Mouse (Mus musculus): ENCODE data around the gene Hist2h3c2. TPM values are rescaled to one million over a fixed set of nuclear protein-coding genes. Genes with fewer than 3 reads are reported as not detected.
"Not testable (repeated sequence)": the region's sequence is repeated elsewhere in the genome, so short reads cannot be mapped to it uniquely, and the experiment has no call there.

Hist2h3c2 gene
- polyA plus RNA-seq, 1 experiment from 2014 or later, result 8.2 TPM

GRCm38 (mm10) chr3:96199731-96200130 is 39.2 kb downstream of the Hist2h3c2 start:
- ATAC-seq (ENCODE audit: insufficient number of reproducible peaks, insufficient read depth, low FRiP score, low TSS enrichment), result no peak

GRCm38 (mm10) chr3:96198601-96199251 is 40.2 kb downstream of the Hist2h3c2 start:
- not testable (repeated sequence) for H3K4me3 ChIP-seq; H3K27ac ChIP-seq; H3K36me3 ChIP-seq; H3K9me3 ChIP-seq; H3K9ac ChIP-seq; ATAC-seq (ENCODE audit: insufficient number of reproducible peaks, insufficient read depth, low FRiP score, low TSS enrichment); H3K27me3 ChIP-seq
- peaks cover 14% of the 10 kb centered on the region; the same call in 1 of the 2 replicates for H3K4me1 ChIP-seq
- 28% methylated on average over 8 of the region's 8 CpGs for WGBS
- H3K4me2 ChIP-seq (replicated peaks), result peak overlapping the region; percentile 89

More at GRCm38 (mm10) chr3:96199731-96200130, 39.2 kb downstream of the Hist2h3c2 start:
- H3K4me2 ChIP-seq (replicated peaks), result no peak overlapping the region
- H3K9ac ChIP-seq, result no peak overlapping the region
- H3K27ac ChIP-seq, result no peak overlapping the region
- H3K36me3 ChIP-seq, result no peaks in the 10 kb centered on the region
- H3K9me3 ChIP-seq, result no peaks in the 10 kb centered on the region
- H3K4me3 ChIP-seq, result no peak overlapping the region
- WGBS, result 62% methylated on average over 2 of the region's 2 CpGs
- peaks cover 14% of the 10 kb centered on the region; the same call in 1 of the 2 replicates for H3K4me1 ChIP-seq
- no peaks in the 10 kb centered on the region for H3K27me3 ChIP-seq

GRCm38 (mm10) chr3:96198181-96198580 is 40.7 kb downstream of the Hist2h3c2 start:
- ATAC-seq (ENCODE audit: insufficient number of reproducible peaks, insufficient read depth, low FRiP score, low TSS enrichment), result 0 out of 2 replicates have a peak, but pooled peaks have one; percentile 35
- H3K9ac ChIP-seq, result 0 out of 2 replicates have a peak overlapping the region, but pooled peaks have one; percentile 7
- 6% methylated on average over 6 of the region's 6 CpGs for WGBS

DNA sequence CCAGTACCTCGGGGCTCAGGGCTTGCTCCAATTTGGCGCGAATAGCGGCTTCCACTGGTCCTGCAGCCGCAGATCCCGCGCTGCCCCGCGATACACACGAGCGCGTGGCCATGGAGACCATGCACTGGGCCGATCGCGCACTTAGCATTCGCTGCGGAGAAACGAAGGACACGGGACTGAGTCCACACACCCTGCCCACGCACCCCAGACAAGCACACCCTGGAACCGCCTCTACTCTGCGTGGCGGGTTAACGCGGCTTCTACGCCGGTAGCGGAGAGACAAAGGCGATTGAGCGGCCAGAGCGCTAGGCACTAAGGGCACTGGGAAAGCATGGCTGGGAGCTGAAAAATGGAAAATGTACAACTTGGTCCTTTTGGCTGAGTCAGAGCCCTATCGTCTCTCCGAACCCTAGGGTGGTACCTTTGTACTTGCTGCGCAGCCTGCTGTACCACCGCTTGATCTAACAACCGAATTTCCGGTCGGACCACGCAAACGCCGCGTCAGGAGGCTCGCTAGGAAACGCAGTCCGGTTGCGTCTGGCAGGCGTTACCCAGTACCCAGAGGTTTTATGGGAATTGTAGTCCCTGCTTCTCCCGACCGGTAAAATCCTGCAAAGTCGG is 41.7 kb downstream of the Hist2h3c2 start:
- Histone ChIP-seq H3K27me3 (no peaks in the 10 kb centered on the region), H3K4me1 (peaks cover 14% of the 10 kb centered on the region; the same call in 1 of the 2 replicates), H3K36me3 (no peaks in the 10 kb centered on the region), H3K27ac (peak overlapping the region; percentile 98), H3K4me3 (peak overlapping the region; percentile 63), H3K9me3 (no peaks in the 10 kb centered on the region), H3K9ac (peak overlapping the region; percentile 86), H3K4me2 (replicated peaks) (peak overlapping the region; percentile 89)
- under 1% methylated on average over 50 of the region's 50 CpGs for WGBS
- ATAC-seq (ENCODE audit: insufficient number of reproducible peaks, insufficient read depth, low FRiP score, low TSS enrichment), result peak; percentile 90

More at GRCm38 (mm10) chr3:96198181-96198580, 40.7 kb downstream of the Hist2h3c2 start:
- Histone ChIP-seq H3K4me2 (replicated peaks) (peak overlapping the region; percentile 89), H3K4me1 (peaks cover 14% of the 10 kb centered on the region; the same call in 1 of the 2 replicates), H3K27me3 (no peaks in the 10 kb centered on the region), H3K27ac (0 out of 2 replicates have a peak overlapping the region, but pooled peaks have one; percentile 46), H3K4me3 (peak overlapping the region; percentile 63), H3K36me3 (no peaks in the 10 kb centered on the region), H3K9me3 (no peaks in the 10 kb centered on the region)

DNA sequence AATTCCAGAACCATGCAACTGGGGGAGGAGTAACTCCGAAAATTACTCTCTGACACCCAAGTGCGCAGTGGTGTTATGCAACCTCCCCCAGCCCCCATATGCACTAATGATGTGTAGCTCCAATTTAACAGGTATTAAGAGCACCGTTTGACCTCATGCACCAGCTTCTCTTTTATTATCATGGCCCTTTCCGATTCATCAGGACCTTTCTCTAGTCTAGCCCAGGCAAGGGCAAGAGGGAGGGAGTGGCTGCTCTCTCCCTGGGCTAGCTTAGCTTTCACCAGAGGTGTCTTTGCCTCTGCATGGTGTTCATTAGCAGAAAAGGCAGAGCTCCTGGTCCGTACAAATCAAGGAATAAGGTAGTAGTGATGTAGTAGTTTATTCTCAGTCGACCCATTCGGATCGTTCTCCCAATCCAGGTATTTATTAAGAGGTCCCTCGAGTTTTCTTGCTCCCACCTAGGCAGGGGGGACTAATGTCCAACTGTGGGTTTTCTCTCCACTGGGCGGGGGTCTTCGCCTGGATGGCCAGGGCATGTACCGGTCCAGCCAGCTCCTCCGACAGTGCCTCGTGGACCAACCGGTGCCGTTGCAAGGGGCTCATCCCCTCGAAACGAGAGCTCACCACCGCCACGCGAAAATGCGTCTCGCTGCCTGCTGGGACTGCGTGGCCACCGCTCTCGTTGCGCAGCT is 42.3 kb downstream of the Hist2h3c2 start:
- Histone ChIP-seq H3K4me1 (peaks cover 14% of the 10 kb centered on the region; the same call in 1 of the 2 replicates), H3K9me3 (no peaks in the 10 kb centered on the region), H3K4me2 (replicated peaks) (peak overlapping the region; percentile 89), H3K4me3 (peak overlapping the region; percentile 63), H3K36me3 (no peaks in the 10 kb centered on the region), H3K9ac (peak overlapping the region; percentile 86), H3K27ac (peak overlapping the region; percentile 98), H3K27me3 (no peaks in the 10 kb centered on the region)
- ATAC-seq (ENCODE audit: insufficient number of reproducible peaks, insufficient read depth, low FRiP score, low TSS enrichment), result 0 out of 2 replicates have a peak, but pooled peaks have one; percentile 3
- 20% methylated on average over 27 of the region's 27 CpGs for WGBS

DNA sequence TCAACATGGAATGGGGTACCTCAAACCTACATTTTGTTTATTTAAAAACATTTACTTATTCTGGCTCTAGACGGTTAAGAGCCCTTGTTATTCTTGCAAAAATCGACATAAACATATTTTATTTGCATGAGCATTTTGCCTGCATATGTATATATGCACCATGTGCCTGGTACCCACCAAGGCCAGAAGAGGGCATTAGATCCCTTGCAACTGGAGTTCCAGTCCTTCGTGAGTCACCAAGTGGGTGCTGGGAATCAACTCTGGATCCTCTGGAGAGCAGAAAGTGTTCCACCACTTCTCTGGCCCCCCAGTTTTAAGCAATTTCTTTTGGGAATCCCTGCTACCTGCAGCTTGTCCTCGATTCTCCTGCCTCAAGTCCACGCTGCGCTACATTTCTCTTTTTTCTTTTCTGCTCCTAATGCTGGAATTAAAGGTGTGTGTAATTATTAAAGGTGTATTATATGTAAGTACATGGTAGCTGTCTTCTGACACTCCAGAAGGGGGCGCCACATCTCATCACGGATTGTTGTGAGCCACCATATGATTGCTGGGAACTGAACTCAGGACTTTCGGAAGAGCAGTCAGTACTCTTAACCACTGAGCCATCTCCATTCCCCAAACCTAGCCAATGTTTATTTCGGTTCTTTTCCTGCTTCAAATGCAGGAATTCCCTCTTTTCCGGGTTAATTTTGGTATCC is 43.2 kb downstream of the Hist2h3c2 start:
- Histone ChIP-seq H3K4me2 (replicated peaks) (no peak overlapping the region), H3K9me3 (no peaks in the 10 kb centered on the region), H3K27me3 (no peaks in the 10 kb centered on the region), H3K4me3 (no peak overlapping the region), H3K4me1 (peaks cover 14% of the 10 kb centered on the region; the same call in 1 of the 2 replicates), H3K9ac (no peak overlapping the region), H3K27ac (no peak overlapping the region), H3K36me3 (no peaks in the 10 kb centered on the region)
- 91% methylated on average over 11 of the region's 11 CpGs for WGBS
- ATAC-seq (ENCODE audit: insufficient number of reproducible peaks, insufficient read depth, low FRiP score, low TSS enrichment), result no peak

- no peaks in the 10 kb centered on the region for H3K9me3 ChIP-seq
- WGBS, result 76% methylated on average over 10 of the region's 10 CpGs
- ATAC-seq (ENCODE audit: insufficient number of reproducible peaks, insufficient read depth, low FRiP score, low TSS enrichment), result no peak
- H3K4me3 ChIP-seq, result no peak overlapping the region
- peaks cover 14% of the 10 kb centered on the region; the same call in 1 of the 2 replicates for H3K4me1 ChIP-seq
- no peak overlapping the region for H3K4me2 ChIP-seq (replicated peaks)
- no peak overlapping the region for H3K27ac ChIP-seq
- no peak overlapping the region for H3K9ac ChIP-seq
- H3K36me3 ChIP-seq, result no peaks in the 10 kb centered on the region
- no peaks in the 10 kb centered on the region for H3K27me3 ChIP-seq
Observed at GRCm38 (mm10) chr3:96194966-96195365, 44.0 kb downstream of the Hist2h3c2 start.

DNA sequence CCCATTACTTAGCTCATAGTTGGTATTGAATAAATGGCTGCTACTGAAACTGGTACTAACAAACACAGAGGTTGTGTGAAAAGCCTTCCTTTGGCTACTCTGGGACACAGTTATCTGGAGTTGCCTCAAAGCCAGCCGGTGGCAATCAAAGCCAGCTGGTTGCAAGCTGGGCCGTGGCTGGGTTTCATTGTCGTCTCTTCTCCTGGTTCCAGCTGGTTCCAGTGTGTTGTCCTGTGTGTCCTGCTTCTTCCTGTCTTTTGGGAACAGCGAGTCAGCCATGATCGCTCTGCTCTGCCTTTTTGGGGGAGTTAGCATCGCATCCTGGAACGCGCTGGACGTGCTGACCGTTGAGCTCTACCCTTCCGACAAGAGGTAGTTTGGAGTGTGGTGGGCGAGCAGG is 46.0 kb downstream of the Hist2h3c2 start:
- H3K9ac ChIP-seq, result no peak overlapping the region
- H3K27ac ChIP-seq, result no peak overlapping the region
- H3K4me3 ChIP-seq, result no peak overlapping the region
- no peaks in the 10 kb centered on the region for H3K27me3 ChIP-seq
- H3K4me1 ChIP-seq, result peaks cover 11% of the 10 kb centered on the region; the same call in 1 of the 2 replicates
- no peaks in the 10 kb centered on the region for H3K9me3 ChIP-seq
- no peaks in the 10 kb centered on the region for H3K36me3 ChIP-seq
- 51% methylated on average over 12 of the region's 12 CpGs for whole genome bisulfite sequencing
- H3K4me2 ChIP-seq (replicated peaks), result no peak overlapping the region
- ATAC-seq (ENCODE audit: insufficient number of reproducible peaks, insufficient read depth, low FRiP score, low TSS enrichment), result no peak

Small RNAs within 50 kb of the gene (microRNA-seq; reads per million reads assigned to microRNA genes)
- gene Gm44492 (not detected), gene Gm47311 (not detected), gene Gm47313 (not detected)

Other genes starting within 250 kb of the Hist2h3c2 start
- 71.9 and 85.9 TPM in 2 replicates for gene Plekho1, start 243.1 kb downstream of the Hist2h3c2 start, polyA plus RNA-seq (2016; fragmentation: Nextera tagmentation; extraction: Ambion mirVana)
- gene Vps45, start 180.7 kb downstream of the Hist2h3c2 start, polyA plus RNA-seq (2016; fragmentation: Nextera tagmentation; extraction: Ambion mirVana), result 43.3 and 43.6 TPM in 2 replicates
- 20.2 and 20.6 TPM in 2 replicates for gene Otud7b, start 134.6 kb downstream of the Hist2h3c2 start, polyA plus RNA-seq (2016; fragmentation: Nextera tagmentation; extraction: Ambion mirVana)
- 37.1 and 39.5 TPM in 2 replicates for gene Mtmr11, start 77.1 kb downstream of the Hist2h3c2 start, polyA plus RNA-seq (2016; fragmentation: Nextera tagmentation; extraction: Ambion mirVana)
- gene Sf3b4, start 66.8 kb downstream of the Hist2h3c2 start, polyA plus RNA-seq (2016; fragmentation: Nextera tagmentation; extraction: Ambion mirVana), result 181 and 190 TPM in 2 replicates
- gene Sv2a, start 58.0 kb downstream of the Hist2h3c2 start, polyA plus RNA-seq (2016; fragmentation: Nextera tagmentation; extraction: Ambion mirVana), result 8.6 and 9.2 TPM in 2 replicates
- 52.6 and 53.3 TPM in 2 replicates for gene Bola1, start 19.4 kb downstream of the Hist2h3c2 start, polyA plus RNA-seq (2016; fragmentation: Nextera tagmentation; extraction: Ambion mirVana)
- gene Hist2h2ab, start 19.3 kb downstream of the Hist2h3c2 start, polyA plus RNA-seq (2016; fragmentation: Nextera tagmentation; extraction: Ambion mirVana), result 1.5 and 1.6 TPM in 2 replicates
- gene Hist2h2ac, start 18.2 kb downstream of the Hist2h3c2 start, polyA plus RNA-seq (2016; fragmentation: Nextera tagmentation; extraction: Ambion mirVana), result 12.2 and 12.5 TPM in 2 replicates
- 10.6 and 11.7 TPM in 2 replicates for gene Hist2h2be, start 18.0 kb downstream of the Hist2h3c2 start, polyA plus RNA-seq (2016; fragmentation: Nextera tagmentation; extraction: Ambion mirVana)
- gene Hist2h2aa2, start 1.1 kb upstream of the Hist2h3c2 start, polyA plus RNA-seq (2016; fragmentation: Nextera tagmentation; extraction: Ambion mirVana), result 45.4 and 60.5 TPM in 2 replicates
- gene Hist2h2aa1, start 6.4 kb upstream of the Hist2h3c2 start, polyA plus RNA-seq (2016; fragmentation: Nextera tagmentation; extraction: Ambion mirVana), result 19.8 and 19.9 TPM in 2 replicates
- gene Hist2h3c1, start 7.6 kb upstream of the Hist2h3c2 start, polyA plus RNA-seq (2016; fragmentation: Nextera tagmentation; extraction: Ambion mirVana), result 0.83 TPM in 1 of 2 replicates, not detected in the other
- gene Hist2h4, start 24.2 kb upstream of the Hist2h3c2 start, polyA plus RNA-seq (2016; fragmentation: Nextera tagmentation; extraction: Ambion mirVana), result 13.6 and 17.2 TPM in 2 replicates
- 92.4 and 92.9 TPM in 2 replicates for gene Hist2h3b, start 29.5 kb upstream of the Hist2h3c2 start, polyA plus RNA-seq (2016; fragmentation: Nextera tagmentation; extraction: Ambion mirVana)
- 22.1 and 22.4 TPM in 2 replicates for gene Hist2h2bb, start 30.6 kb upstream of the Hist2h3c2 start, polyA plus RNA-seq (2016; fragmentation: Nextera tagmentation; extraction: Ambion mirVana)
- gene Fcgr1, start 54.8 kb upstream of the Hist2h3c2 start, polyA plus RNA-seq (2016; fragmentation: Nextera tagmentation; extraction: Ambion mirVana), result 0.84 and 1.6 TPM in 2 replicates
- 0.26 TPM in 1 of 2 replicates, not detected in the other for gene BC107364, start 213.2 kb upstream of the Hist2h3c2 start, polyA plus RNA-seq (2016; fragmentation: Nextera tagmentation; extraction: Ambion mirVana)

All from embryonic facial prominence, embryonic 12.5 days (tissue).